Mouse (Mus musculus): Measurements from ENCODE around the gene Ins2. TPM values are rescaled to one million over a fixed set of nuclear protein-coding genes. Genes with fewer than 3 reads are reported as not detected.

The Ins2 gene
- polyA plus RNA-seq, 1 experiment: not detected

GRCm38 (mm10) chr7:142663931-142664421 is 79.2 kb downstream of the Ins2 start:
- Histone ChIP-seq H3K79me2 (ENCODE audit: control insufficient read depth, insufficient read depth) (no peaks in the 10 kb centered on the region), H3ac (ENCODE audit: control insufficient read depth, insufficient read length, low read depth) (no peak overlapping the region), H3K79me3 (ENCODE audit: low read depth) (no peaks in the 10 kb centered on the region), H3K4me3 (ENCODE audit: insufficient read depth, poor library complexity, severe bottlenecking) (no peak overlapping the region), H3K36me3 (ENCODE audit: control insufficient read depth, insufficient read depth) (no peaks in the 10 kb centered on the region), H3K27me3 (ENCODE audit: control insufficient read depth, insufficient read depth, insufficient read length) (peaks cover 21% of the 10 kb centered on the region)
- no peak for TF ChIP-seq CTCF (IDR thresholded peaks at IDR 0.05; ENCODE audit: control insufficient read depth, insufficient read depth, insufficient read length)
- no peak for TF ChIP-seq MAX (IDR thresholded peaks at IDR 0.05)
- TF ChIP-seq CEBPB (IDR thresholded peaks at IDR 0.05; ENCODE audit: low read depth): no peak
- TF ChIP-seq MYOD1 (IDR thresholded peaks at IDR 0.05; ENCODE audit: control insufficient read depth, insufficient read length, low read depth): no peak
- TF ChIP-seq USF1 (IDR thresholded peaks at IDR 0.05; ENCODE audit: low read depth): no peak
- TF ChIP-seq MYOG (IDR thresholded peaks at IDR 0.05; ENCODE audit: control insufficient read depth, extremely low read depth, insufficient read length): no peak
- no peak for TF ChIP-seq FOSL1 (IDR thresholded peaks at IDR 0.05; ENCODE audit: insufficient read depth, low read length, poor library complexity, severe bottlenecking)

GRCm38 (mm10) chr7:142663151-142663550 is 80.0 kb downstream of the Ins2 start:
- Histone ChIP-seq H3K4me3 (ENCODE audit: insufficient read depth, poor library complexity, severe bottlenecking) (no peak overlapping the region), H3K36me3 (ENCODE audit: control insufficient read depth, insufficient read depth) (no peaks in the 10 kb centered on the region), H3ac (ENCODE audit: control insufficient read depth, insufficient read length, low read depth) (no peak overlapping the region), H3K27me3 (ENCODE audit: control insufficient read depth, insufficient read depth, insufficient read length) (peaks cover 26% of the 10 kb centered on the region), H3K79me2 (ENCODE audit: control insufficient read depth, insufficient read depth) (no peaks in the 10 kb centered on the region), H3K79me3 (ENCODE audit: low read depth) (no peaks in the 10 kb centered on the region)
- TF ChIP-seq MYOD1 (IDR thresholded peaks at IDR 0.05; ENCODE audit: control insufficient read depth, insufficient read length, low read depth) (no peak), CTCF (IDR thresholded peaks at IDR 0.05; ENCODE audit: control insufficient read depth, insufficient read depth, insufficient read length) (no peak), USF1 (IDR thresholded peaks at IDR 0.05; ENCODE audit: low read depth) (no peak), MAX (IDR thresholded peaks at IDR 0.05) (no peak), FOSL1 (IDR thresholded peaks at IDR 0.05; ENCODE audit: insufficient read depth, low read length, poor library complexity, severe bottlenecking) (no peak), CEBPB (IDR thresholded peaks at IDR 0.05; ENCODE audit: low read depth) (no peak), MYOG (IDR thresholded peaks at IDR 0.05; ENCODE audit: control insufficient read depth, extremely low read depth, insufficient read length) (no peak)

- H3K4me3 ChIP-seq (ENCODE audit: insufficient read depth, poor library complexity, severe bottlenecking): no peak overlapping the region
- H3K36me3 ChIP-seq (ENCODE audit: control insufficient read depth, insufficient read depth): no peaks in the 10 kb centered on the region
- H3K79me3 ChIP-seq (ENCODE audit: low read depth): no peaks in the 10 kb centered on the region
- TF ChIP-seq MYOD1 (IDR thresholded peaks at IDR 0.05; ENCODE audit: control insufficient read depth, insufficient read length, low read depth) (no peak), CEBPB (IDR thresholded peaks at IDR 0.05; ENCODE audit: low read depth) (no peak), MAX (IDR thresholded peaks at IDR 0.05) (no peak), MYOG (IDR thresholded peaks at IDR 0.05; ENCODE audit: control insufficient read depth, extremely low read depth, insufficient read length) (no peak), USF1 (IDR thresholded peaks at IDR 0.05; ENCODE audit: low read depth) (no peak), FOSL1 (IDR thresholded peaks at IDR 0.05; ENCODE audit: insufficient read depth, low read length, poor library complexity, severe bottlenecking) (no peak), CTCF (IDR thresholded peaks at IDR 0.05; ENCODE audit: control insufficient read depth, insufficient read depth, insufficient read length) (no peak)
- H3K27me3 ChIP-seq (ENCODE audit: control insufficient read depth, insufficient read depth, insufficient read length): peaks cover 26% of the 10 kb centered on the region
- no peaks in the 10 kb centered on the region for H3K79me2 ChIP-seq (ENCODE audit: control insufficient read depth, insufficient read depth)
- H3ac ChIP-seq (ENCODE audit: control insufficient read depth, insufficient read length, low read depth): no peak overlapping the region
Measured at GRCm38 (mm10) chr7:142661811-142662210, 81.4 kb downstream of the Ins2 start.

DNA sequence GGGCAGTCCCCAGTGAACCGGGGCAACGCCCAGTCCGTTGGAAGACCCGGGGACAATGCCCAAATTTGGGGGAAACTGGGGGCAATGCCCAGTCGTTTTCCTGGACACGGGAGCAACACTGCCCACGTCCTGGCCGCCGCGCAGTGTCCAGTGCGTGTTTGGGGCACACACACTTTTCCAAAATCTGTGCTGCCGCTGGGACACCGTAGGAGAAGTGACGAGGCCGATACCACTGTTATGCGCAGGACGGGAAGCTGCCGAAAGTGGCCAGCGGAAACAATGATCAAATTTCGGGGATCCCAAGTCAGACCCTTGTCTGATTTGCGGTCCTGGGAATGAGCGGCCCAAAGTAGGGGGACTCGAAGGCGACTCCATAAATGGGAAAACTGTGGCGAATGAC is 82.1 kb downstream of the Ins2 start:
- Histone ChIP-seq H3K79me2 (ENCODE audit: control insufficient read depth, insufficient read depth) (no peaks in the 10 kb centered on the region), H3ac (ENCODE audit: control insufficient read depth, insufficient read length, low read depth) (no peak overlapping the region), H3K79me3 (ENCODE audit: low read depth) (no peaks in the 10 kb centered on the region), H3K36me3 (ENCODE audit: control insufficient read depth, insufficient read depth) (no peaks in the 10 kb centered on the region), H3K27me3 (ENCODE audit: control insufficient read depth, insufficient read depth, insufficient read length) (peaks cover 26% of the 10 kb centered on the region), H3K4me3 (ENCODE audit: insufficient read depth, poor library complexity, severe bottlenecking) (no peak overlapping the region)
- no peak for TF ChIP-seq MYOD1 (IDR thresholded peaks at IDR 0.05; ENCODE audit: control insufficient read depth, insufficient read length, low read depth)
- TF ChIP-seq CEBPB (IDR thresholded peaks at IDR 0.05; ENCODE audit: low read depth): no peak
- TF ChIP-seq CTCF (IDR thresholded peaks at IDR 0.05; ENCODE audit: control insufficient read depth, insufficient read depth, insufficient read length): no peak
- no peak for TF ChIP-seq FOSL1 (IDR thresholded peaks at IDR 0.05; ENCODE audit: insufficient read depth, low read length, poor library complexity, severe bottlenecking)
- TF ChIP-seq MAX (IDR thresholded peaks at IDR 0.05): no peak
- TF ChIP-seq USF1 (IDR thresholded peaks at IDR 0.05; ENCODE audit: low read depth): no peak
- no peak for TF ChIP-seq MYOG (IDR thresholded peaks at IDR 0.05; ENCODE audit: control insufficient read depth, extremely low read depth, insufficient read length)

GRCm38 (mm10) chr7:142660651-142660945 is 82.6 kb downstream of the Ins2 start:
- TF ChIP-seq FOSL1 (IDR thresholded peaks at IDR 0.05; ENCODE audit: insufficient read depth, low read length, poor library complexity, severe bottlenecking) (no peak), MYOG (IDR thresholded peaks at IDR 0.05; ENCODE audit: control insufficient read depth, extremely low read depth, insufficient read length) (no peak), MAX (IDR thresholded peaks at IDR 0.05) (no peak), CTCF (IDR thresholded peaks at IDR 0.05; ENCODE audit: control insufficient read depth, insufficient read depth, insufficient read length) (no peak), MYOD1 (IDR thresholded peaks at IDR 0.05; ENCODE audit: control insufficient read depth, insufficient read length, low read depth) (no peak)

More at GRCm38 (mm10) chr7:142660651-142660945, 82.6 kb downstream of the Ins2 start:
- Histone ChIP-seq H3K27me3 (ENCODE audit: control insufficient read depth, insufficient read depth, insufficient read length) (peaks cover 26% of the 10 kb centered on the region), H3K4me3 (ENCODE audit: insufficient read depth, poor library complexity, severe bottlenecking) (no peak overlapping the region), H3K79me2 (ENCODE audit: control insufficient read depth, insufficient read depth) (no peaks in the 10 kb centered on the region), H3K79me3 (ENCODE audit: low read depth) (no peaks in the 10 kb centered on the region), H3ac (ENCODE audit: control insufficient read depth, insufficient read length, low read depth) (no peak overlapping the region), H3K36me3 (ENCODE audit: control insufficient read depth, insufficient read depth) (no peaks in the 10 kb centered on the region)

Data from C2C12 (cell line).